Mouse (Mus musculus): ENCODE results near the gene Txnl4b. TPM values are rescaled to one million over a fixed set of nuclear protein-coding genes. Genes with fewer than 3 reads are reported as not detected.

Gene Txnl4b
- total RNA-seq, 1 experiment from 2014 or later: 17.7 TPM

DNA sequence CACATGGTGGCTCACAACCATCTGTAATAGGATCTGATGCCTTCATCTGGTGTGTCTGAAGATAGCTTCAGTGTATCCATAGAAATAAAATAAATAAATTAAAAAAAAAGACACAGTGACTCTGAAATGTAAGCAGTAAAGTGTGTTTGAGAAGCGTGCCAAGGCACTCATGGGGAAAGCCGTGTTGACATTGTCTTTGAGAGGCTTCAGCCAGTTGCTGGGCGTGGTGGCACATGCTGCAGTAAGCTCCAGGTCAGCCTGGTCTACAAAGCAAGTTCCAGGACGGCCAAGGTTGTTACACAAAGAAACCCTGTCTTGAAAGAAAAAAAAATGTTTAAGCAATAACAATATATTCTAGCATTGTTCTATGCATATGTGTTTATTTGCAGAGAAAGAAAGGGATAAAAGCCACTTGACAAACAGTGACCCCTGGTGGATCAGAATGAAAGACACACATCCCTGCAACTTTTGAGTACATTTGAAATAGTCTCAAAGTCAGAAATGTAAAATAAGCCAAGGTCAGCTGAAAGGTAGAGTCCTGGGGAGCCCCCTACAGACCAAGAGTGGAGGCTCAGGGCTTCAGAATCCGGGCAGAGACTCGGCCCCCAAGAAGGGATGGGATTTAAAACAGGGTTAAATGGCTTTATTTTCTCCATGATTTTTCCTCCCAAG, 27.6 kb downstream of the Txnl4b start:
- ATAC-seq (replicated peaks; ENCODE audit: low read depth, poor library complexity, severe bottlenecking): peak; percentile 87

DNA sequence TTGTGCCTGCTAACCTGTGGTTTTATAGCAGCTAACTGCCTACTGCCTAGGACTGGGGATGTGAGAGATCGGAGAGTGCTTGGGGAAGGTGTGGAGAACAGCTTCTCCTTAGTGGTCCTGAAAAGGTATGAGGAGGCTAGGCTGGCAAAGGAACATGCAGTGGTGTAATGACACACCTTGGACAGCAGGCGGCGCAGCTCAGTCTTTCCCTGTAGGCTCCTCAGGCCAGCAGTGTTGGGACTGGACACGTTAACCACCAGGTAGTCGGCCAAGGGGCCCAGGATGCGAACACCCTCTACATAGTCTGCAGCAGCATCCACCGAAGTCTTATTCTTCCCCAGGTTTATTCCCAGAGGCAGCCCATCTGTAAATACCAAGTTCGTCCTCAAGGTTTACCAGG, 30.2 kb downstream of the Txnl4b start:
- ATAC-seq (replicated peaks; ENCODE audit: low read depth, poor library complexity, severe bottlenecking): peak; percentile 84

DNA sequence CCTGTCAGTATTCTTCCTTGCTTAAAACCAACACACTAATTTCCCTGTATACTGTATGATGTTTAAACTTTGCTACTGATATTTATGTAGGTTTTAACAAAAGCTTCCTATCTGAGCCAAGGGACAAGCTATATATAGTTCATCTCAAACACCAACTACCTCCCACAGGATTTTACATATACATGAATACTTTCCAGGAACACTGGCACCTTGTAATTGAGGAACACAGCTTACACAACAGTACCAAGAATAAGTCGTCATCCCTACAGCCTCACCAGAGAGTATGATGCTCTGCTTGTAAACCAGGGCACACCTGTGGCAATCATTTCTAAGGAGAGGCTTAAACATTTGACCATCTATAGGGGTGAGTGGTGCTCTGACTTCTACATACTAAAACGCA, 41.0 kb downstream of the Txnl4b start:
- no peak for ATAC-seq (replicated peaks; ENCODE audit: low read depth, poor library complexity, severe bottlenecking)

DNA sequence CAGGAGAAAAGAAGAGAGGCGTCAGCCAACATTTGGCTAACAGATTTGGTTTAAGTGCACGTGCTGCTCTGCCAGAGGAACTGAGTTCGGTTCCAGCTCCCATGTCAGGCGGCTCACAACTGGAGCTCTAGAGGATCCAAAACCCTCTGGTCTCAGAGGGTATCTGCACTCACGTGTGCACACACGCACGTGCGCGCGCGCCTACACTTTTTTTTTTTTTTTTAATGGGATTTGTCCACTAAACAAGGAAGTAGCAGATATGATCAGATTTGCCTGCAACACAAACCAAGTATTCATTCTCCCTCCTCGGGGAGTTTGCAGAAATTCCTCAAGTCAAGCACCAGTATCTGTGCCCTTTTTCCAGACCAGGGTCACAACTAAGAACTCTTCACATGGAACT, 42.0 kb downstream of the Txnl4b start:
- ATAC-seq (replicated peaks; ENCODE audit: low read depth, poor library complexity, severe bottlenecking): peak; percentile 9; the same call in 1 of the 2 replicates

DNA sequence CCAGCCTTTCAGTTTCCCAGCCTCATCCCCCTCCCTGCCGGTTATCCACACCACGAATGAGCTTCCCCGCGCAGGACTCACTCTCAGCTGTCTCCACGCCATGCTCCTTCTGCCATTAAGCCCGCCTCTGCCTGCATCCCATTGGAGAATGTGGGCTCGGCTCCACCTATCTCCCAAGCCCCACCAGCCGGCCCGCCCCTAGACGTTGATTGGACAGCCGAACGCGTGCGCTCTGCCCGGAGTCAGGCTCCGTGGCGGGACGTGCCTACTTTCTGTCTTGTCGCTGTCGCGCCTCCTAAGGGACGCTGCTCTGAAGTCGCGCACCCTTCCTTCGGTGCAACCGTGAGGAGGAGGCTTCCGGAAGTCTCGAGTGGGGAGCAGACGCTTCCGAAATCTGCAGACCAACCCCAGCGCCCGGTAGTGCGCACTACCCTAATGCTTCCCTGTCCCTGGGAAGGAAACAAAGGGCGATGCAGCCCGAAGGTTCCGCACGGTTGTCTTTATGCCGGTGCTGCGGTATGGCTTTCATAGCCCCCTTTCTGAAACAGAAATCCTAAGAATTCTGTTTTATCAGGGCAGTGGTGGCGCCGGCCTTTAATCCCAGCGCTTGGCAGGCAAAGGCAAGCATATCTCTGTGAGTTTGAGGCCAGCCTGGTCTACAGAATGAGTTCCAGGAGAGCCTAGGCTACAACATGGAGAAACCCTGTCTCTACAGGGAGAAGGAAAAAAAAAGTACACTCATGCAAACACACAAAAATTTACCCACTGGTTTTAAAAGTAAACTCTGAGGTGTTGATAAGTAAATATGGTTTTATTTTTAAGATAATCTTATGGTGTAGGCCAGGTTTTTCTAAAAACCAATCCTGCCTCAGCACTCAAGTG, 42.8 kb downstream of the Txnl4b start, which contains the start of gene Dhodh:
TSS of gene Dhodh (minus strand) at position 403 of the 882 bp plus-strand sequence.
- peak; percentile 96 for ATAC-seq (replicated peaks; ENCODE audit: low read depth, poor library complexity, severe bottlenecking)

DNA sequence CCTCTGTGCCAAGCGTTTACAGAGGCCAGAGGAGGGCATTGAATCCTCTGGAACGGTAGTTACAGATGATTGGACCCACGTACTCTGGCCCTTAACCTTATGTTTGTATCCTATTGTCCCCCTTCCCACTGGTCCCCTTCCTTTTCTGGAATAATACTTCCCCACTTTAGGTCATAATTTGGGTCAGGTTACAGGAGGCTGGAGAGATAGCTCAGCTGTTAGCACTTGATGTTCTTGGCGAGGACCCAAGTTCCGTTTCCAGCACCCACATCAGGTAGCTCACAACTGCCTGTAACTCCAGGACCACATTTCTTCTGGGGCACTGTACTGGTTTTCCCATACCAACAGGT, 43.4 kb downstream of the Txnl4b start:
- ATAC-seq (replicated peaks; ENCODE audit: low read depth, poor library complexity, severe bottlenecking): no peak

DNA sequence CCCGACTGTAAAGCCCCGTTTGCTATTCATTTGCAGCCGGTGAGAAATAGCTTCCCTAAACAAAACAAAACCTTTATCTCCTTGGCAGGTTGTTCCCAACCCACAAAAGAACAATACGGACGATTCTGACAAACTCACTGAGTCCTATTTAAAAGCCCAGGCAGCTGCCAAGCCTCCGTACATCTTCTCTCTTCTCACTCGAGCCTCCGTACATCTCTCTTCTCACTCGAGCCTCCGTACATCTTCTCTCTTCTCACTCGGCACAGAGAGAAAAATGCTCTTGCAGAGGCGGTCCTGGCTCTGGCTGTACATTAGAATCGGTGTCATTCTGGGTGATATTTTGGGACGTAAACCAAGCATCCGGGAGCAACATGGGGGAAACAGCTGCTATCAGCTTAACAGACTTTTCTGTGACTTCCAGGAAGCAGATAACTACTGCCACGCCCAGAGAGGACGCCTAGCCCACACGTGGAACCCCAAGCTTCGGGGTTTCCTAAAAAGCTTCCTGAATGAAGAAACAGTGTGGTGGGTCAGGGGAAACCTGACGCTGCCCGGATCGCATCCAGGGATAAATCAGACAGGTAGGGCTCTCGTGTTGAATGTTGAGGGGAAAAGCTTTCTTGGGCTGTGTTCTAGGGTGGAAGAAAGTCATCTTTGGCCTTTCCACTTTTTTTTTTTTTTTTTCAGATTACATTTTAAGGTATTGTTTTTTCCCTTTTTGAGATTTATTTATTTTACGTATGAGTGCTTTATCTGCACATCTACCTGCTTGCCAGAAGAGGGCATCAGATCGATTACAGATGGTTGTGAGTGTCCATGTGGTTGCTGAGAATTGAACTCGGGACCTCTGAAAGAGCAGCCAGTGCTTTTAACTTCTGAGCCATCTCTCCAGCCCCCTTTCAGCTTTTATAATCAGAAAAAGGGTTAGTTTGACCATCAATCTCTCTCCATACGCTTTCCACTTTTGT, 48.8 kb downstream of the Txnl4b start, which contains the start of gene Pkd1l3:
TSS of gene Pkd1l3 (plus strand) at position 275 of the 968 bp plus-strand sequence.
- ATAC-seq (replicated peaks; ENCODE audit: low read depth, poor library complexity, severe bottlenecking): peak; percentile 94

DNA sequence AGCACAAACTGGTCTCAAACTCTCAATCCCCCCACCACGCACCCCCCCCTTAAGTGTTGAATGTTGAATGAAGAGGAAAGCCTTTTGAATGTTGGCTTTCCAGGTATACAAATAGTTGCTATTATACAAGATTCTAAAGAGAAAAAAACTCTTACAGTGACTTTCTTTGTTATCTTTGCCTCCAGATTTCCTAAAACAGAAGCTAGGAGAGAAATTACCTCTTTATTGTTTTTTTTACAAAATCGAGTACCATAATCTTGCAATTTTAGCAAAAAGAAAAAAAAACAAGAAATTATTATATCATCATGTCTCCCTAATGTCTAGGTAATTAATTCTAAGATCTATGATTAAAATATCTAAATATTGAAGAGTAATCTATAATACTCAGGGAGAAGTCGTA, 49.9 kb downstream of the Txnl4b start:
- no peak for ATAC-seq (replicated peaks; ENCODE audit: low read depth, poor library complexity, severe bottlenecking)

Other genes with a start within 250 kb of the Txnl4b start
- gene Pmfbp1, start 71.9 kb upstream of the Txnl4b start, total RNA-seq (2017): not detected in 2 replicates
- gene Dhx38, start within 50 bp of the Txnl4b start, total RNA-seq (2017): 43.7 and 52.7 TPM in 2 replicates
- 19.9 and 26.4 TPM in 2 replicates for gene Hp, start 13.3 kb downstream of the Txnl4b start, total RNA-seq (2017)
- 21.9 and 23.1 TPM in 2 replicates for gene Dhodh, start 42.8 kb downstream of the Txnl4b start, total RNA-seq (2017)
- 0.82 and 1.0 TPM in 2 replicates for gene Pkd1l3, start 48.6 kb downstream of the Txnl4b start, total RNA-seq (2017)
- 63.5 and 85.4 TPM in 2 replicates for gene Ist1, start 127.4 kb downstream of the Txnl4b start, total RNA-seq (2017)
- gene Zfp821, start 139.7 kb downstream of the Txnl4b start, total RNA-seq (2017): 4.3 and 7.5 TPM in 2 replicates
- gene Atxn1l, start 171.8 kb downstream of the Txnl4b start, total RNA-seq (2017): 8.9 and 13.4 TPM in 2 replicates
- 53.6 and 71.5 TPM in 2 replicates for gene Ap1g1, start 212.7 kb downstream of the Txnl4b start, total RNA-seq (2017)

All from common myeloid progenitor, adult 5-6 weeks (primary cell).